8 mouse cellular contexts compared by ENCODE assay signal in the genomic region with DNA sequence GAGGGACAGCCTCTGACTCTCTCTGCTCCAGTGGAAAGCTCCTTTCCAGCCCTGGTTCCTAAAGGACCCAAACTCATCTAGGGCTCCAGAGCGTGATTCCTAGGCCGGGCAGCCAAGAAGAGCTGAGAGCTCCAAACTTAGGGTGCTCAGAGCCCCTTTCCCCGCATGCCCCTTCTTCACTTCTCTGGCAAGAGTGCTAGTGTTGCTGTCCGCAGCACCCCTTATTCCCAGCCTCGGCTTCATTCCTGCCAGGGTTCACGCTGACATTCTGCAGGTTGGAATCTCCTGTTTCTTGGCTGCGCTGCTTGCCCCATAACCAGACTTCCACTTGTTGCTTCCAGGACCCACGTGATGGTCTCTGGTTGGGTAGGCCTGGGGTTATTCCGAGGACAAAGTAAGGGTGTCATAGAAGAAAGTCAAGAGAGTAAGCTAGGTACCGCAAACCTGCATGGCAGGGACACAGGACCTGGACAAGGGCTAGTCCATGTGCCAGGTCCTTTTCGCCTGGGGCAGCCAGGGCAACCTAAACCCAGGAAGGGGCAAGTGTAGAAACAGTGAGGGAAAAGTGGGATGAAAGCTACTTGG. TPM values are rescaled to one million over a fixed set of nuclear protein-coding genes. Genes with fewer than 3 reads are reported as not detected.
A peak's percentile ranks its signal among the peaks of the same experiment; 100 is the strongest.
DNase-seq lines count a peak whose midpoint lies in the region; ATAC-seq and TF ChIP-seq lines count a peak whose summit lies in the region.

No protein-coding gene starts in this region.

- WGBS in hindbrain, embryonic 13.5 days, result 4% methylated on average over 11 of the region's 11 CpGs
- WGBS in midbrain, embryonic 10.5 days, result 4% methylated on average over 11 of the region's 11 CpGs

- no peak for TF ChIP-seq POLR2A in brain, embryonic 14.5 days (IDR thresholded peaks at IDR 0.05; ENCODE audit: borderline replicate concordance, extremely low read depth, insufficient read depth, insufficient read length, poor library complexity, severe bottlenecking)

- no peak overlapping the region for H3K27ac ChIP-seq in hindbrain, embryonic 13.5 days
- H3K27ac ChIP-seq in midbrain, embryonic 10.5 days (replicated peaks), result no peak overlapping the region

- no peak for TF ChIP-seq CTCF in brain, embryonic 14.5 days (IDR thresholded peaks at IDR 0.05; ENCODE audit: borderline replicate concordance, extremely low read depth, insufficient read depth, insufficient read length)

- ATAC-seq in hindbrain, embryonic 13.5 days (ENCODE audit: low FRiP score), result no peak

- peak overlapping the region; percentile 38 for H3K4me3 ChIP-seq in hindbrain, embryonic 13.5 days
- H3K4me3 ChIP-seq in midbrain, embryonic 10.5 days, result peak overlapping the region; percentile 59

- DNase-seq in kidney, adult 11 months, result peak; percentile 14
- DNase-seq in kidney, postnatal 25 days, result no peak
- DNase-seq in brain, embryonic 14.5 days (ENCODE audit: low read depth), result peak; percentile 9
- peak; percentile 43 for DNase-seq in midbrain, embryonic 10.5 days (ENCODE audit: low spot score)
- no peak for DNase-seq in left cerebral cortex, adult 8-10 months (ENCODE audit: low spot score in 2 of 2)
- no peak for DNase-seq in frontal cortex, adult 2 months (ENCODE audit: extremely low spot score in 1 of 2, low spot score in 1 of 2)
- no peak for DNase-seq in layer of hippocampus, adult 9-10 months (ENCODE audit: low spot score)

- H3K9me3 ChIP-seq in hindbrain, embryonic 13.5 days, result no peaks in the 10 kb centered on the region
- no peaks in the 10 kb centered on the region for H3K9me3 ChIP-seq in midbrain, embryonic 10.5 days (replicated peaks)

- peak overlapping the region; percentile 66 for H3K4me2 ChIP-seq in hindbrain, embryonic 13.5 days

- H3K27me3 ChIP-seq in hindbrain, embryonic 13.5 days, result peaks cover 74% of the 10 kb centered on the region
- H3K27me3 ChIP-seq in midbrain, embryonic 10.5 days (ENCODE audit: low read depth, poor library complexity, severe bottlenecking), result peaks cover 79% of the 10 kb centered on the region

- H3K9ac ChIP-seq in hindbrain, embryonic 13.5 days, result no peak overlapping the region

- peaks cover 24% of the 10 kb centered on the region for H3K4me1 ChIP-seq in hindbrain, embryonic 13.5 days (replicated peaks)
- peaks cover 25% of the 10 kb centered on the region for H3K4me1 ChIP-seq in midbrain, embryonic 10.5 days

- no peaks in the 10 kb centered on the region for H3K36me3 ChIP-seq in hindbrain, embryonic 13.5 days
- H3K36me3 ChIP-seq in midbrain, embryonic 10.5 days, result no peaks in the 10 kb centered on the region

RNA-seq across cellular contexts. Expression of a gene that starts 0.6 kb away (rescaled TPM):
- 0.05 and 0.06 TPM in 2 replicates for polyA plus RNA-seq in brain, embryonic 14.5 days (2012; rRNA removed)
- polyA plus RNA-seq in hindbrain, embryonic 13.5 days (2015; fragmentation: Nextera tagmentation; extraction: Ambion mirVana), result 0.12 and 0.21 TPM in 2 replicates
- polyA plus RNA-seq in midbrain, embryonic 10.5 days (2016; fragmentation: Nextera tagmentation; extraction: Ambion mirVana), result 0.04 TPM in 1 of 2 replicates, not detected in the other
- under 1 TPM; 0.21 to 0.46 (median 0.34) TPM for total RNA-seq in left cerebral cortex, adult 8-10 months (2022)
- polyA plus RNA-seq in frontal cortex, adult 2 months (2012; rRNA removed), result 0.19 and 0.22 TPM in 2 replicates

Comparison
In these comparisons a context has a peak if more than half of its experiments do, and no peak if none do; other contexts are left out.
1. DNase-seq: peak in kidney, adult 11 months (single experiment), brain, embryonic 14.5 days (single experiment) and midbrain, embryonic 10.5 days (single experiment); none in kidney, postnatal 25 days (0 of 2), left cerebral cortex, adult 8-10 months (0 of 2), frontal cortex, adult 2 months (0 of 2) and layer of hippocampus, adult 9-10 months (single experiment).